ENCODE assay signal across 9 mouse cellular contexts in the genomic region with DNA sequence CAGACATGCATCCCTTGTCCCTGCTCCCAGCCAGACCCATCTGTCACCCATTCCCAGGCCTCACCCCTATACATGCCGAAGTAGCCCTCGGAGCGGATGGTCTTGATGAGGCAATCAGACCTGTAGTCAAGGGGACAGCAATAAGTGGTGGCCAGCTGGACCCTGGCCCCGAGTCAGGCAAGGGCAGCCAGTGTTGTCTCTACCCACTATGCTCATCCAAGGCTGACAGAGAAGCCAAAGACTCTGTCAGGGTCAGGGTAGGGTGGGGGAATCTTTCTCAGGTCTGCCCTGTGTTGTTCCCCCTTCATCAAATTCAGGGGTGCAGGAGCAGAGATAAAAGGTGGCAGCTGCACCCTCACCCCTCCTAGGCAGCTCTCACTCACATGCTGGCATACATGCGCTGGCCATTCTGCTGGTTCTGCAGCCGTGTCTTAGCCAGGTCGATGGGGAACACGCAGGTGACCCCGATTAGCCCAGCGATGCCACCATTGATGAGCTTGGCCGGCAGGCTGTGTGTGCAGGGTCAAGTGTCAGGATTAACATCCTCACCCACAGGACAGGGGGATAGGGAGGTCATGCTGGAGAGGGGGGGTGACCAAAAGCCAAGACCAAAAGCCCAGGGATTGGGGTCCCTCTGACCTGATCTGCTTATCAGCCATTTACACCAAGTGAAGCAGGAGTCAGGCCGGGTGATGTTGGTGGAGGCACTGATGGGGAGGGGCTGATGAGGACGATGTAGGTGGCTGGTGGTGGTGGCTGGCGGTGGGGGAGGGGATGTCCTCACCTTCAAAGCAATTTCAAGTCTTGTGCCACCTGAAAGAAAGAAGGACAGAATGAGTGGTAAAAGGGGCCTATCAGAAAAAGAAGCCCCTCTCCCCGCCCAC. TPM values are rescaled to one million over a fixed set of nuclear protein-coding genes. Genes with fewer than 3 reads are reported as not detected.
DNase-seq lines count a peak whose midpoint lies in the region; ATAC-seq and TF ChIP-seq lines count a peak whose summit lies in the region.
"Had no signal": no experiment of that assay in that cellular context is flagged by ENCODE, and none has a peak within 500 bp of the region (broad histone marks: within the 10 kb centered on the region; RNA-seq: fewer than 3 reads in every experiment).

No protein-coding gene starts in this region.

- peak overlapping the region; percentile 73 for H3K9ac ChIP-seq in heart, embryonic 14.5 days (ENCODE audit: low read length)
- H3K9ac ChIP-seq in forebrain, embryonic 16.5 days (replicated peaks; ENCODE audit: low read depth, low read length) = peak overlapping the region; percentile 71
- H3K9ac ChIP-seq in liver, postnatal 0 days (replicated peaks) = peak overlapping the region; percentile 62

- ATAC-seq in heart, embryonic 14.5 days (ENCODE audit: insufficient number of reproducible peaks, insufficient read depth, low FRiP score, low read depth) = no peak
- no peak for ATAC-seq in forebrain, embryonic 16.5 days
- ATAC-seq in liver, postnatal 0 days = no peak
- ATAC-seq in megakaryocyte-erythroid progenitor cell, adult 5-6 weeks (replicated peaks; ENCODE audit: low FRiP score, low TSS enrichment, poor library complexity, severe bottlenecking) = no peak

- peak overlapping the region; percentile 50 to 58 for H3K4me3 ChIP-seq in heart, embryonic 14.5 days (ENCODE audit: control insufficient read depth in 1 of 2, insufficient read depth in 1 of 2, low read depth in 1 of 2, low read length in 2 of 2)
- peak overlapping the region; percentile 69 for H3K4me3 ChIP-seq in brown adipose tissue, adult 24 weeks (ENCODE audit: insufficient read depth, low read depth, low read length)
- H3K4me3 ChIP-seq in forebrain, embryonic 16.5 days (replicated peaks; ENCODE audit: low read length) = peak overlapping the region; percentile 65
- peak overlapping the region; percentile 57 for H3K4me3 ChIP-seq in liver, postnatal 0 days (ENCODE audit: low read depth, low read length)

- WGBS in heart, embryonic 14.5 days = 78% methylated on average over 15 of the region's 15 CpGs
- WGBS in forebrain, embryonic 16.5 days = 69% methylated on average over 15 of the region's 15 CpGs
- WGBS in liver, postnatal 0 days (ENCODE audit: insufficient replicate concordance) = 80% methylated on average over 15 of the region's 15 CpGs

- intact Hi-C loops in heart, postnatal 36 days (cut with DNase I) = no loop called here

- peaks cover 34 to 47% of the 10 kb centered on the region in 2 experiments for H3K4me1 ChIP-seq in heart, embryonic 14.5 days (ENCODE audit: control insufficient read depth in 2 of 2, insufficient read depth in 2 of 2, low read length in 2 of 2)
- H3K4me1 ChIP-seq in brown adipose tissue, adult 24 weeks (ENCODE audit: control insufficient read depth, insufficient read depth, insufficient read length, low read length) = peaks cover 24% of the 10 kb centered on the region
- peaks cover 46% of the 10 kb centered on the region for H3K4me1 ChIP-seq in forebrain, embryonic 16.5 days (replicated peaks; ENCODE audit: control insufficient read depth, insufficient read depth, low read length)
- peaks cover 39% of the 10 kb centered on the region for H3K4me1 ChIP-seq in liver, postnatal 0 days (ENCODE audit: insufficient read depth)

- H3K27me3 ChIP-seq in heart, embryonic 14.5 days (ENCODE audit: control insufficient read depth, insufficient read depth, low read length) = no peaks in the 10 kb centered on the region
- H3K27me3 ChIP-seq in forebrain, embryonic 16.5 days (replicated peaks; ENCODE audit: control insufficient read depth, insufficient read depth, low read length) = no peaks in the 10 kb centered on the region
- H3K27me3 ChIP-seq in liver, postnatal 0 days (ENCODE audit: insufficient read depth, low read length) = no peaks in the 10 kb centered on the region

- peak overlapping the region; percentile 81 for H3K4me2 ChIP-seq in heart, embryonic 14.5 days (ENCODE audit: low read length)
- H3K4me2 ChIP-seq in forebrain, embryonic 16.5 days (ENCODE audit: low read length) = peak overlapping the region; percentile 86
- H3K4me2 ChIP-seq in liver, postnatal 0 days (ENCODE audit: low read depth, low read length) = peak overlapping the region; percentile 93

- H3K36me3 ChIP-seq in heart, embryonic 14.5 days (ENCODE audit: control insufficient read depth, insufficient read depth, low read length) = peaks cover 43% of the 10 kb centered on the region
- H3K36me3 ChIP-seq in forebrain, embryonic 16.5 days (ENCODE audit: control insufficient read depth, insufficient read depth) = peaks cover 9% of the 10 kb centered on the region
- H3K36me3 ChIP-seq in liver, postnatal 0 days (replicated peaks; ENCODE audit: insufficient read depth, low read length) = peaks cover 31% of the 10 kb centered on the region

- TF ChIP-seq EP300 in liver, postnatal 0 days (IDR thresholded peaks at IDR 0.05; ENCODE audit: low read depth) = no peak

- no peak overlapping the region for H3K27ac ChIP-seq in heart, embryonic 14.5 days (replicated peaks in 1 of 2; ENCODE audit: control insufficient read depth in 1 of 2, insufficient read depth in 1 of 2, low read depth in 2 of 2, low read length in 2 of 2)
- peak overlapping the region; percentile 40 for H3K27ac ChIP-seq in brown adipose tissue, adult 24 weeks (replicated peaks; ENCODE audit: low read depth, low read length)
- H3K27ac ChIP-seq in forebrain, embryonic 16.5 days (ENCODE audit: low read length) = peak overlapping the region; percentile 79
- no peak overlapping the region for H3K27ac ChIP-seq in liver, postnatal 0 days (ENCODE audit: low read depth)

- no peaks in the 10 kb centered on the region for H3K9me3 ChIP-seq in heart, embryonic 14.5 days (ENCODE audit: control insufficient read depth, low read length)
- no peaks in the 10 kb centered on the region for H3K9me3 ChIP-seq in forebrain, embryonic 16.5 days (ENCODE audit: control insufficient read depth, low read length)
- H3K9me3 ChIP-seq in liver, postnatal 0 days (ENCODE audit: low read length) = no peaks in the 10 kb centered on the region

- TF ChIP-seq CTCF in liver, postnatal 0 days (IDR thresholded peaks at IDR 0.05; ENCODE audit: low read depth) = no peak

- no peak for DNase-seq in heart, postnatal 36 days
- peak; percentile 22 for DNase-seq in liver, postnatal 0 days
- DNase-seq in B cell, adult 2 months = no peak
- no peak for DNase-seq in ovary, postnatal 10 days (ENCODE audit: low spot score)

RNA-seq across cellular contexts. Expression of gene Slc25a22, which starts 3.9 kb away (rescaled TPM):
- 13.0 and 13.3 TPM in 2 replicates for polyA plus RNA-seq in heart, embryonic 14.5 days (2014; fragmentation: Nextera tagmentation; extraction: Ambion mirVana)
- total RNA-seq in heart, postnatal 36 days (2021) = 10 to 100 TPM; 60.0 to 96.2 TPM
- polyA plus RNA-seq in brown adipose tissue, adult 24 weeks (2012; ENCODE audit: insufficient read depth, insufficient read length, missing spikeins) = 79.8 and 96.8 TPM in 2 replicates
- 88.4 and 111 TPM in 2 replicates for polyA plus RNA-seq in forebrain, embryonic 16.5 days (2015; fragmentation: Nextera tagmentation; extraction: Ambion mirVana)
- 38.4 and 41.6 TPM in 2 replicates for polyA plus RNA-seq in liver, postnatal 0 days (2015; fragmentation: Nextera tagmentation; extraction: Ambion mirVana)
- 25.9 and 45.2 TPM in 2 replicates for total RNA-seq in megakaryocyte-erythroid progenitor cell, adult 5-6 weeks (2014; fragmentation: Nextera tagmentation)
- 3.4 and 6.7 TPM in 2 replicates for total RNA-seq in megakaryocyte-erythroid progenitor cell, adult 5-6 weeks (2017)

RNA-seq across cellular contexts. Expression of gene Cend1, which starts 4.5 kb away (rescaled TPM):
- polyA plus RNA-seq in heart, embryonic 14.5 days (2014; fragmentation: Nextera tagmentation; extraction: Ambion mirVana) = 1.6 and 2.1 TPM in 2 replicates
- total RNA-seq in heart, postnatal 36 days (2021) = 1 to 10 TPM in 1 of 2 experiments, under 1 TPM in 1; 0.80 to 1.5 TPM
- 2.6 and 6.4 TPM in 2 replicates for polyA plus RNA-seq in brown adipose tissue, adult 24 weeks (2012; ENCODE audit: insufficient read depth, insufficient read length, missing spikeins)
- 52.4 and 70.3 TPM in 2 replicates for polyA plus RNA-seq in forebrain, embryonic 16.5 days (2015; fragmentation: Nextera tagmentation; extraction: Ambion mirVana)
- not detected in 2 replicates for polyA plus RNA-seq in liver, postnatal 0 days (2015; fragmentation: Nextera tagmentation; extraction: Ambion mirVana)
- not detected in 2 replicates for total RNA-seq in megakaryocyte-erythroid progenitor cell, adult 5-6 weeks (2014; fragmentation: Nextera tagmentation)
- total RNA-seq in megakaryocyte-erythroid progenitor cell, adult 5-6 weeks (2017) = not detected in 2 replicates
- total RNA-seq: hematopoietic stem cell, adult 5-6 weeks had no signal

RNA-seq across cellular contexts. Expression of gene Pidd1, which starts 10.1 kb away (rescaled TPM):
- polyA plus RNA-seq in heart, embryonic 14.5 days (2014; fragmentation: Nextera tagmentation; extraction: Ambion mirVana) = 6.1 and 7.1 TPM in 2 replicates
- under 1 TPM; 0.60 to 0.78 TPM for total RNA-seq in heart, postnatal 36 days (2021)
- 0.58 and 0.75 TPM in 2 replicates for polyA plus RNA-seq in brown adipose tissue, adult 24 weeks (2012; ENCODE audit: insufficient read depth, insufficient read length, missing spikeins)
- 7.9 and 9.9 TPM in 2 replicates for polyA plus RNA-seq in forebrain, embryonic 16.5 days (2015; fragmentation: Nextera tagmentation; extraction: Ambion mirVana)
- 3.6 and 4.3 TPM in 2 replicates for polyA plus RNA-seq in liver, postnatal 0 days (2015; fragmentation: Nextera tagmentation; extraction: Ambion mirVana)
- total RNA-seq in megakaryocyte-erythroid progenitor cell, adult 5-6 weeks (2014; fragmentation: Nextera tagmentation) = 46.5 and 64.8 TPM in 2 replicates
- total RNA-seq in megakaryocyte-erythroid progenitor cell, adult 5-6 weeks (2017) = 7.5 and 14.3 TPM in 2 replicates

RNA-seq across cellular contexts. Expression of gene Rplp2, which starts 13.4 kb away (rescaled TPM):
- polyA plus RNA-seq in heart, embryonic 14.5 days (2014; fragmentation: Nextera tagmentation; extraction: Ambion mirVana) = 874 and 975 TPM in 2 replicates
- total RNA-seq in heart, postnatal 36 days (2021) = 100 to 1,000 TPM; 885 to 891 TPM
- 1,680 and 2,099 TPM in 2 replicates for polyA plus RNA-seq in brown adipose tissue, adult 24 weeks (2012; ENCODE audit: insufficient read depth, insufficient read length, missing spikeins)
- polyA plus RNA-seq in forebrain, embryonic 16.5 days (2015; fragmentation: Nextera tagmentation; extraction: Ambion mirVana) = 684 and 749 TPM in 2 replicates
- polyA plus RNA-seq in liver, postnatal 0 days (2015; fragmentation: Nextera tagmentation; extraction: Ambion mirVana) = 861 and 865 TPM in 2 replicates
- total RNA-seq in megakaryocyte-erythroid progenitor cell, adult 5-6 weeks (2014; fragmentation: Nextera tagmentation) = 4,458 and 6,012 TPM in 2 replicates
- 2,286 and 2,743 TPM in 2 replicates for total RNA-seq in megakaryocyte-erythroid progenitor cell, adult 5-6 weeks (2017)

RNA-seq across cellular contexts. Expression of gene Gatd1, which starts 19.8 kb away (rescaled TPM):
- polyA plus RNA-seq in heart, embryonic 14.5 days (2014; fragmentation: Nextera tagmentation; extraction: Ambion mirVana) = 25.6 and 30.2 TPM in 2 replicates
- total RNA-seq in heart, postnatal 36 days (2021) = 10 to 100 TPM; 14.9 to 16.7 TPM
- polyA plus RNA-seq in brown adipose tissue, adult 24 weeks (2012; ENCODE audit: insufficient read depth, insufficient read length, missing spikeins) = 19.9 and 23.3 TPM in 2 replicates
- 56.4 and 65.9 TPM in 2 replicates for polyA plus RNA-seq in forebrain, embryonic 16.5 days (2015; fragmentation: Nextera tagmentation; extraction: Ambion mirVana)
- polyA plus RNA-seq in liver, postnatal 0 days (2015; fragmentation: Nextera tagmentation; extraction: Ambion mirVana) = 17.4 and 18.2 TPM in 2 replicates
- 26.8 and 33.7 TPM in 2 replicates for total RNA-seq in megakaryocyte-erythroid progenitor cell, adult 5-6 weeks (2014; fragmentation: Nextera tagmentation)
- total RNA-seq in megakaryocyte-erythroid progenitor cell, adult 5-6 weeks (2017) = 10.9 and 13.9 TPM in 2 replicates

Comparison
In these comparisons a context has a peak if more than half of its experiments do, and no peak if none do; other contexts are left out.
1. H3K27ac ChIP-seq: peak in brown adipose tissue, adult 24 weeks (single experiment) and forebrain, embryonic 16.5 days (single experiment); none in heart, embryonic 14.5 days (0 of 2) and liver, postnatal 0 days (single experiment).
2. Peak in every context shown above with its lines, with median percentiles within 50 percentile points of each other: H3K4me2 ChIP-seq, H3K4me3 ChIP-seq and H3K9ac ChIP-seq.